Comparison of ENCODE assay signal across 23 mouse cellular contexts in genomic region chr11:87603571-87603970, GRCm38 (mm10). TPM values are rescaled to one million over a fixed set of nuclear protein-coding genes. Genes with fewer than 3 reads are reported as not detected.
DNase-seq lines count a peak whose midpoint lies in the region; ATAC-seq and TF ChIP-seq lines count a peak whose summit lies in the region.
"Had no signal": no experiment of that assay in that cellular context is flagged by ENCODE, and none has a peak within 500 bp of the region (broad histone marks: within the 10 kb centered on the region; RNA-seq: fewer than 3 reads in every experiment).

No protein-coding gene starts in this region.

- TF ChIP-seq EP300 in CH12.LX (IDR thresholded peaks at IDR 0.05; ENCODE audit: low read length) = peak; percentile 90

- peaks cover 0 to 37% of the 10 kb centered on the region in 2 experiments; a peak in 3 of 4 replicates for H3K4me1 ChIP-seq in CH12.LX (ENCODE audit: control insufficient read depth in 1 of 2, insufficient read depth in 2 of 2)
- no peaks in the 10 kb centered on the region for H3K4me1 ChIP-seq in midbrain, embryonic 16.5 days (ENCODE audit: control insufficient read depth, insufficient read depth, low read length)

- 91% methylated on average over 2 of the region's 2 CpGs for WGBS in midbrain, embryonic 16.5 days

- no peak overlapping the region for H3K9ac ChIP-seq in CH12.LX (ENCODE audit: insufficient read depth, low read depth)
- H3K9ac ChIP-seq in midbrain, embryonic 16.5 days (ENCODE audit: low read depth, low read length) = no peak overlapping the region

- no peaks in the 10 kb centered on the region for H3K79me2 ChIP-seq in CH12.LX (replicated peaks; ENCODE audit: control insufficient read depth, extremely low read depth, insufficient read depth, poor library complexity, severe bottlenecking)

- peaks cover 82 to 99% of the 10 kb centered on the region in 2 experiments for H3K36me3 ChIP-seq in CH12.LX (replicated peaks in 1 of 2; ENCODE audit: control insufficient read depth in 1 of 2, insufficient read depth in 1 of 2, low read length in 1 of 2)
- peaks cover 76% of the 10 kb centered on the region for H3K36me3 ChIP-seq in midbrain, embryonic 16.5 days (ENCODE audit: control insufficient read depth, insufficient read depth, low read length)

- DNase-seq in CH12.LX (ENCODE audit: extremely low read depth) = peak; percentile 57
- DNase-seq: adrenal gland, adult 2 months; adrenal gland, adult 8-10 months; adrenal gland, postnatal 10 days; adrenal gland, postnatal 14 days; adrenal gland, postnatal 25 days; adrenal gland, postnatal 36 days; B cell, adult 2 months; cerebellum, adult 11 months; cerebellum, adult 11-12 months; cerebellum, adult 18-20 months; cerebellum, adult 2 months; cerebellum, adult 8-10 months had no signal

- dilution Hi-C loops in CH12.LX (cut with MboI; ENCODE audit: extremely low pct_ligation_motif_present, extremely low pct_unique_long_range_greater_than_20kb, low sequenced_read_pairs) = no loop called here

- H3K4me2 ChIP-seq in CH12.LX (ENCODE audit: insufficient read depth, low read depth, poor library complexity, severe bottlenecking) = no peak overlapping the region
- no peak overlapping the region for H3K4me2 ChIP-seq in midbrain, embryonic 16.5 days (ENCODE audit: low read length)

- no peak for TF ChIP-seq RAD21 in CH12.LX (IDR thresholded peaks at IDR 0.05; ENCODE audit: low read depth, low read length)

- in situ Hi-C loops in CH12.LX (cut with MboI; ENCODE audit: low pct_ligation_motif_present, low pct_unique_long_range_greater_than_20kb, low sequenced_read_pairs) = no loop called here

- H3K27ac ChIP-seq in CH12.LX (ENCODE audit: insufficient read depth, low read depth) = no peak overlapping the region
- H3K27ac ChIP-seq in midbrain, embryonic 16.5 days (ENCODE audit: low read length) = no peak overlapping the region

- no peaks in the 10 kb centered on the region for H3K27me3 ChIP-seq in CH12.LX (replicated peaks)
- H3K27me3 ChIP-seq in midbrain, embryonic 16.5 days (ENCODE audit: control insufficient read depth, insufficient read depth, low read depth, low read length) = no peaks in the 10 kb centered on the region
- H3K27me3 ChIP-seq: Patski had no signal

- no peak for ATAC-seq in midbrain, embryonic 16.5 days
- ATAC-seq: activated CD4-positive, CD25-positive, alpha-beta regulatory T cell, adult 4 months; CD4-positive, CD25-positive, alpha-beta regulatory T cell, adult 4 months; Patski had no signal

- H3K4me3 ChIP-seq in CH12.LX (replicated peaks in 1 of 3; ENCODE audit: low read depth in 2 of 3, low read length in 2 of 3, poor library complexity in 1 of 3) = no peak overlapping the region
- H3K4me3 ChIP-seq in midbrain, embryonic 16.5 days (ENCODE audit: low read depth, low read length) = no peak overlapping the region

- TF ChIP-seq CTCF in CH12.LX (conservative IDR thresholded peaks at IDR 0.05 in 1 of 2, IDR thresholded peaks at IDR 0.05 in 1 of 2; ENCODE audit: low read depth in 2 of 2, low read length in 2 of 2) = no peak

- no peak for TF ChIP-seq POLR2A in CH12.LX (IDR thresholded peaks at IDR 0.05; ENCODE audit: low read depth, low read length)

- no peaks in the 10 kb centered on the region for H3K9me3 ChIP-seq in CH12.LX (replicated peaks; ENCODE audit: low read length)
- H3K9me3 ChIP-seq in midbrain, embryonic 16.5 days (replicated peaks; ENCODE audit: control insufficient read depth, low read length, poor library complexity, severe bottlenecking) = no peaks in the 10 kb centered on the region
- H3K9me3 ChIP-seq: G1E had no signal

TF ChIP-seq in CH12.LX, 34 proteins besides CTCF, POLR2A, EP300 and RAD21:
- TF ChIP-seq MAZ (IDR thresholded peaks at IDR 0.05; ENCODE audit: low read depth, low read length) (no peak), RCOR1 (conservative IDR thresholded peaks at IDR 0.05; ENCODE audit: low read depth, low read length) (no peak), ELF1 (IDR thresholded peaks at IDR 0.05; ENCODE audit: low read depth, low read length) (no peak), ZC3H11A (IDR thresholded peaks at IDR 0.05; ENCODE audit: low read depth, low read length) (no peak), KAT2A (IDR thresholded peaks at IDR 0.05; ENCODE audit: insufficient replicate concordance, low read length) (no peak), POLR2AphosphoS2 (IDR thresholded peaks at IDR 0.05; ENCODE audit: low read depth, low read length) (no peak), BHLHE40 (IDR thresholded peaks at IDR 0.05; ENCODE audit: low read depth, low read length) (peak; percentile 62), SMC3 (IDR thresholded peaks at IDR 0.05; ENCODE audit: low read depth, low read length) (no peak), MYC (IDR thresholded peaks at IDR 0.05; ENCODE audit: low read depth, low read length) (peak; percentile 45; the same call in 1 of the 2 replicates), HCFC1 (IDR thresholded peaks at IDR 0.05; ENCODE audit: low read depth, low read length) (no peak), IRF4 (IDR thresholded peaks at IDR 0.05; ENCODE audit: low read depth, low read length) (peak; percentile 89), ZNF384 (IDR thresholded peaks at IDR 0.05; ENCODE audit: low read depth, low read length) (peak; percentile 75), USF2 (conservative IDR thresholded peaks at IDR 0.05; ENCODE audit: low read depth, low read length) (no peak), ETS1 (conservative IDR thresholded peaks at IDR 0.05; ENCODE audit: low read depth, low read length) (no peak)

RNA-seq across cellular contexts. Expression of gene Mtmr4, which starts 11.6 kb away (rescaled TPM):
- 29.4 and 40.5 TPM in 2 replicates for total RNA-seq in CH12.LX (2012; rRNA removed)
- total RNA-seq in CH12.LX (2014; rRNA removed) = 27.2 and 29.5 TPM in 2 replicates
- polyA plus RNA-seq in CH12.LX (2012; ENCODE audit: insufficient read length, low read depth) = 31.7 and 32.9 TPM in 2 replicates
- polyA plus RNA-seq in midbrain, embryonic 16.5 days (2015; fragmentation: Nextera tagmentation; extraction: Ambion mirVana) = 54.5 and 58.2 TPM in 2 replicates

RNA-seq across cellular contexts. Expression of gene Hsf5, which starts 13.4 kb away (rescaled TPM):
- total RNA-seq in CH12.LX (2012; rRNA removed) (0.04 TPM in 1 of 2 replicates, not detected in the other), CH12.LX (2014; rRNA removed) (not detected in 2 replicates)
- polyA plus RNA-seq in CH12.LX (2012; ENCODE audit: insufficient read length, low read depth) = not detected in 2 replicates
- polyA plus RNA-seq in midbrain, embryonic 16.5 days (2015; fragmentation: Nextera tagmentation; extraction: Ambion mirVana) = 0.39 and 0.57 TPM in 2 replicates
- total RNA-seq: adrenal gland, postnatal 14 days; MEL had no signal
- polyA plus RNA-seq: G1E had no signal

RNA-seq across cellular contexts. Expression of gene Sept4, which starts 34.9 kb away (rescaled TPM):
- 1.5 and 1.7 TPM in 2 replicates for total RNA-seq in CH12.LX (2012; rRNA removed)
- 0.32 TPM in 1 of 2 replicates, not detected in the other for total RNA-seq in CH12.LX (2014; rRNA removed)
- 0.42 and 1.5 TPM in 2 replicates for polyA plus RNA-seq in CH12.LX (2012; ENCODE audit: insufficient read length, low read depth)
- polyA plus RNA-seq in midbrain, embryonic 16.5 days (2015; fragmentation: Nextera tagmentation; extraction: Ambion mirVana) = 32.5 and 33.6 TPM in 2 replicates

RNA-seq across cellular contexts. Expression of gene Gm11492, which starts 37.1 kb away (rescaled TPM):
- total RNA-seq in CH12.LX (2012; rRNA removed) (not detected in 2 replicates), CH12.LX (2014; rRNA removed) (not detected in 2 replicates)
- not detected in 2 replicates for polyA plus RNA-seq in CH12.LX (2012; ENCODE audit: insufficient read length, low read depth)
- not detected in 2 replicates for polyA plus RNA-seq in midbrain, embryonic 16.5 days (2015; fragmentation: Nextera tagmentation; extraction: Ambion mirVana)
- total RNA-seq: adrenal gland, adult 18-20 months; adrenal gland, adult 2 months; adrenal gland, adult 8-10 months; adrenal gland, postnatal 10 days; adrenal gland, postnatal 14 days; adrenal gland, postnatal 25 days; adrenal gland, postnatal 36 days; adrenal gland, postnatal 4 days; MEL had no signal
- polyA plus RNA-seq: activated CD4-positive, CD25-positive, alpha-beta regulatory T cell, adult 4 months; adrenal gland, adult 2 months; brain, embryonic 14.5 days; C2C12; CD4-positive, CD25-positive, alpha-beta regulatory T cell, adult 4 months; cerebellum, adult 2 months; G1E; Patski had no signal

RNA-seq across cellular contexts. Expression of gene Rnf43, which starts 59.0 kb away (rescaled TPM):
- 23.8 and 27.7 TPM in 2 replicates for total RNA-seq in CH12.LX (2012; rRNA removed)
- total RNA-seq in CH12.LX (2014; rRNA removed) = 10.7 and 12.2 TPM in 2 replicates
- 26.3 and 27.8 TPM in 2 replicates for polyA plus RNA-seq in CH12.LX (2012; ENCODE audit: insufficient read length, low read depth)
- polyA plus RNA-seq in midbrain, embryonic 16.5 days (2015; fragmentation: Nextera tagmentation; extraction: Ambion mirVana) = 0.68 and 1.4 TPM in 2 replicates
- polyA plus RNA-seq: C2C12 had no signal

Comparison
In these comparisons a context has a peak if more than half of its experiments do, and no peak if none do; other contexts are left out.
1. RNA of gene Sept4, which starts 34.9 kb away (polyA plus RNA-seq): 32.5 to 33.6 TPM in midbrain, embryonic 16.5 days; 0.42 to 1.5 TPM in CH12.LX; every median in the first group is over 10 times any median in the second.